Mouse (Mus musculus): Measurements from ENCODE around the gene Thsd4. TPM values are rescaled to one million over a fixed set of nuclear protein-coding genes. Genes with fewer than 3 reads are reported as not detected.

Gene Thsd4
- 9.4 and 11.2 TPM in 2 replicates for polyA plus RNA-seq (2016; fragmentation: Nextera tagmentation; extraction: Ambion mirVana)

- peaks cover 57% of the 10 kb centered on the region for H3K4me1 ChIP-seq
- under 1% methylated on average over 38 of the region's 51 CpGs for WGBS
- peak within 1 kb of the TSS; percentile 61 for H3K4me3 ChIP-seq (replicated peaks)
- H3K9ac ChIP-seq, result peak within 1 kb of the TSS; percentile 67
- peak within 1 kb of the TSS; percentile 82 for H3K4me2 ChIP-seq
- peak; percentile 63 for ATAC-seq (ENCODE audit: low FRiP score)
- peaks cover 64% of the 10 kb centered on the region for H3K27me3 ChIP-seq
- H3K27ac ChIP-seq, result no peak within 1 kb of the TSS
- no peaks in the 10 kb centered on the region for H3K36me3 ChIP-seq (replicated peaks)
- H3K9me3 ChIP-seq, result no peaks in the 10 kb centered on the region
Observed at GRCm38 (mm10) chr9:60521806-60522264, at the start of gene Thsd4. TSS of gene Thsd4 (minus strand) at chr9:60522046.

DNA sequence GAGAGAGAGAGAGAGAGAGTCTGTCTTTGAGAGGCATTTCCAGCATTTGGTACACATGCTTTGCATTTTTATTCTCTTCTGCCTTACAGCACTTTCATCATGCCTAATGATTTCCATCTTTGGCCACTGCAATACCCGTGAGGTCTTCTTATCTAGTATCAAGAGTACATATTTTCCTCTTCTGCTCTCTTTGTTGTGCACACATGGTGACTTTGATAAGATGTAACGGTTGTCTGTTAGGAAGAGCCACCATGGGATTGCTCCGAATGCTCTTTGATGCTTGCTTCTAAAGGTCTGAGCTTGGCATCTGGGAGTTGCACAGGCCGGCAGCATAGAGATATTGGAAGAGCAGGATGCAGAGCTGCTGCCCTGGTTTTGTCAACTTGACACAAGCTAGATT is 49.2 kb upstream of the Thsd4 start:
- no peak overlapping the region for H3K4me3 ChIP-seq (replicated peaks)
- H3K9me3 ChIP-seq, result no peaks in the 10 kb centered on the region
- no peak overlapping the region for H3K9ac ChIP-seq
- no peak overlapping the region for H3K4me2 ChIP-seq
- no peak for ATAC-seq (ENCODE audit: low FRiP score)
- 0 out of 2 replicates have a peak, but pooled peaks cover 4% of the 10 kb centered on the region for H3K36me3 ChIP-seq (replicated peaks)
- H3K27ac ChIP-seq, result no peak overlapping the region
- no peaks in the 10 kb centered on the region for H3K4me1 ChIP-seq
- H3K27me3 ChIP-seq, result no peaks in the 10 kb centered on the region
- 86% methylated on average over 4 of the region's 4 CpGs for WGBS

- 0 out of 2 replicates have a peak, but pooled peaks cover 4% of the 10 kb centered on the region for H3K36me3 ChIP-seq (replicated peaks)
Observed at GRCm38 (mm10) chr9:60569366-60569765, 47.5 kb upstream of the Thsd4 start.

GRCm38 (mm10) chr9:60563809-60564208 is 42.0 kb upstream of the Thsd4 start:
- 93% methylated on average over 7 of the region's 7 CpGs for WGBS
- no peaks in the 10 kb centered on the region for H3K36me3 ChIP-seq (replicated peaks)
- no peak overlapping the region for H3K4me3 ChIP-seq (replicated peaks)
- H3K27me3 ChIP-seq, result no peaks in the 10 kb centered on the region
- no peaks in the 10 kb centered on the region for H3K9me3 ChIP-seq
- ATAC-seq (ENCODE audit: low FRiP score), result no peak
- H3K9ac ChIP-seq, result no peak overlapping the region
- H3K4me1 ChIP-seq, result peaks cover 6% of the 10 kb centered on the region; the same call in 1 of the 2 replicates
- no peak overlapping the region for H3K27ac ChIP-seq
- no peak overlapping the region for H3K4me2 ChIP-seq

More at GRCm38 (mm10) chr9:60569366-60569765, 47.5 kb upstream of the Thsd4 start:
- Histone ChIP-seq H3K27me3 (no peaks in the 10 kb centered on the region), H3K4me2 (no peak overlapping the region), H3K4me1 (no peaks in the 10 kb centered on the region), H3K27ac (no peak overlapping the region), H3K9ac (no peak overlapping the region), H3K9me3 (no peaks in the 10 kb centered on the region), H3K4me3 (replicated peaks) (no peak overlapping the region)
- ATAC-seq (ENCODE audit: low FRiP score), result no peak
- WGBS, result 77% methylated on average over 2 of the region's 2 CpGs

DNA sequence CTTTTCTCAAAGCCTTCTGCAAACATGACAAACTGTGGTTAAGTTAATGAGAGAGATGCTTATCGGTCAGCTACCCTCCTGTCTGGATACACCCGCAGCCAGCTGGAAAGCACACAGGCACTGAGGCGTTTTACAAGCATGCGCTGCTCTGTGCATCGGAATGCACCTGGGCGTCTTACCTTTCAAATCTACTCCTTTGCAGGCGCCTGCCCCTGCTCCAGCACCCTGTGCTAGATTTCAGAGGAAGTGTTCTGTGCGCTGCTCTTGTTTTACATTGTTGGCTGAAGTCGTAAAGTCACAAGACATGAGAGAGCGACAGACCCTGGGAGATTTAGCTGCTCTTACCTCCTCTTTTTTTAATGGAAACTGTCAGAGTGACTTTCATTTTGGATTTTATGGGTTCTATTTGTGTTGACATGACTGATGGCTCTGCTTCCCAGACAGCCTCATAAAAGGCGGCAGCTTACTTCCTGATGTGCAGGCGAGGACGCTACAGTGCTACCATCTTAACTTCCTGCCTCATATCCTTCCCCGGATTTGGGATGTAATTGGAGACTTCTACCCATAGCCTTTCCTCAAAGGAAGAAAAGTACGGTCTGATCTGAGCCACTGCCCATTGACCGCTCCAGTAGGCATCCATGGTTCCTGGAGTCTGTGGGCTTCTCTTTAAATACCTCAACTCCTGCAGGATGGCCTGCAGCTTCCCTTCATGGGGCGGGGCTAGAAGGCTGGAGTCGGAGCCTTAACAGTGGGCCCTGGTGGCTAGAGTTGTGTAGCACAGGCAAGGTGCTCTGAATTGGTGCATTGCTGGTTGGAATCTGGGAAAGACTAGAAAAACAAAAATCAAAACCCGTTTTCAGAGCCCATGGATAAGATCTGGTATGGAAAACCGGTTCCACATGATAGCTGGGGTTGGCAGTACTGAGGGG is 40.9 kb upstream of the Thsd4 start:
- Histone ChIP-seq H3K36me3 (replicated peaks) (no peaks in the 10 kb centered on the region), H3K4me1 (peaks cover 6% of the 10 kb centered on the region; the same call in 1 of the 2 replicates), H3K27me3 (no peaks in the 10 kb centered on the region), H3K9me3 (no peaks in the 10 kb centered on the region), H3K4me3 (replicated peaks) (no peak overlapping the region), H3K27ac (no peak overlapping the region), H3K9ac (no peak overlapping the region), H3K4me2 (no peak overlapping the region)
- no peak for ATAC-seq (ENCODE audit: low FRiP score)
- 73% methylated on average over 20 of the region's 20 CpGs for WGBS

GRCm38 (mm10) chr9:60561641-60562289 is 39.9 kb upstream of the Thsd4 start:
- H3K36me3 ChIP-seq (replicated peaks), result no peaks in the 10 kb centered on the region
- 64% methylated on average over 8 of the region's 9 CpGs for WGBS
- no peak overlapping the region for H3K4me3 ChIP-seq (replicated peaks)
- H3K9ac ChIP-seq, result no peak overlapping the region
- no peak overlapping the region for H3K27ac ChIP-seq
- no peak overlapping the region for H3K4me2 ChIP-seq
- ATAC-seq (ENCODE audit: low FRiP score), result no peak
- H3K4me1 ChIP-seq, result peaks cover 6% of the 10 kb centered on the region; the same call in 1 of the 2 replicates
- no peaks in the 10 kb centered on the region for H3K27me3 ChIP-seq
- H3K9me3 ChIP-seq, result no peaks in the 10 kb centered on the region

GRCm38 (mm10) chr9:60558507-60558906 is 36.7 kb upstream of the Thsd4 start:
- Histone ChIP-seq H3K27ac (no peak overlapping the region), H3K4me3 (replicated peaks) (no peak overlapping the region), H3K4me2 (no peak overlapping the region), H3K9me3 (no peaks in the 10 kb centered on the region), H3K27me3 (no peaks in the 10 kb centered on the region), H3K4me1 (peaks cover 6% of the 10 kb centered on the region; the same call in 1 of the 2 replicates), H3K9ac (no peak overlapping the region), H3K36me3 (replicated peaks) (no peaks in the 10 kb centered on the region)
- no peak for ATAC-seq (ENCODE audit: low FRiP score)
- 88% methylated on average over 3 of the region's 3 CpGs for WGBS

GRCm38 (mm10) chr9:60551238-60551637 is 29.4 kb upstream of the Thsd4 start:
- no peak for ATAC-seq (ENCODE audit: low FRiP score)
- whole genome bisulfite sequencing, result 92% methylated on average over 4 of the region's 4 CpGs

DNA sequence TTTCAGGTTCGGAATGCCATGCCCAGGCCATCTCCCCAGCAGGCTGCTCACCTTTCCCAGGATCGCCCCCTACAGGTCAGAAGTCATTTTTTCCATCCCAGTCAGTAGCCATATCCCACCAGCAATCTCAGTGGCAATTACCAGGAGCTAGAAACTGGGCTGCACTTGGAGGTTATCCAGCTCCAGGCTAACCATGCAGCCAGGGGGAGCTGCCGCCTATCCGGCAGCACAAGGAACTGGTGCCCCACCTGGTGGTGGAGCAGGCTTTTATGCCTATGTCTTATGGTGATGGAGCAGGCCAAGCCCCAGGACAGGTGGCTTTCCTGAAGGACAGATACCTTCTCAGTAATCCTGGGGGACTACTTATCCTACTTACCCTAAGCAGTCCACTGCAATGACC is 26.3 kb upstream of the Thsd4 start:
- Histone ChIP-seq H3K4me3 (replicated peaks) (no peak overlapping the region), H3K4me1 (no peaks in the 10 kb centered on the region), H3K27me3 (no peaks in the 10 kb centered on the region), H3K27ac (no peak overlapping the region), H3K36me3 (replicated peaks) (no peaks in the 10 kb centered on the region), H3K9me3 (no peaks in the 10 kb centered on the region), H3K4me2 (no peak overlapping the region), H3K9ac (no peak overlapping the region)
- ATAC-seq (ENCODE audit: low FRiP score), result no peak
- WGBS, result 23% methylated on average over 4 of the region's 4 CpGs

More at GRCm38 (mm10) chr9:60551238-60551637, 29.4 kb upstream of the Thsd4 start:
- Histone ChIP-seq H3K27me3 (no peaks in the 10 kb centered on the region), H3K9me3 (no peaks in the 10 kb centered on the region), H3K4me2 (no peak overlapping the region), H3K9ac (no peak overlapping the region), H3K27ac (no peak overlapping the region), H3K4me1 (no peaks in the 10 kb centered on the region), H3K4me3 (replicated peaks) (no peak overlapping the region), H3K36me3 (replicated peaks) (no peaks in the 10 kb centered on the region)

- H3K4me3 ChIP-seq (replicated peaks), result no peak overlapping the region
- no peak overlapping the region for H3K27ac ChIP-seq
- H3K36me3 ChIP-seq (replicated peaks), result no peaks in the 10 kb centered on the region
- WGBS, result 95% methylated on average over 2 of the region's 2 CpGs
- no peaks in the 10 kb centered on the region for H3K4me1 ChIP-seq
- H3K9ac ChIP-seq, result no peak overlapping the region
- H3K27me3 ChIP-seq, result no peaks in the 10 kb centered on the region
- no peaks in the 10 kb centered on the region for H3K9me3 ChIP-seq
- ATAC-seq (ENCODE audit: low FRiP score), result no peak
- H3K4me2 ChIP-seq, result no peak overlapping the region
Observed at GRCm38 (mm10) chr9:60546169-60546568, 24.3 kb upstream of the Thsd4 start.

DNA sequence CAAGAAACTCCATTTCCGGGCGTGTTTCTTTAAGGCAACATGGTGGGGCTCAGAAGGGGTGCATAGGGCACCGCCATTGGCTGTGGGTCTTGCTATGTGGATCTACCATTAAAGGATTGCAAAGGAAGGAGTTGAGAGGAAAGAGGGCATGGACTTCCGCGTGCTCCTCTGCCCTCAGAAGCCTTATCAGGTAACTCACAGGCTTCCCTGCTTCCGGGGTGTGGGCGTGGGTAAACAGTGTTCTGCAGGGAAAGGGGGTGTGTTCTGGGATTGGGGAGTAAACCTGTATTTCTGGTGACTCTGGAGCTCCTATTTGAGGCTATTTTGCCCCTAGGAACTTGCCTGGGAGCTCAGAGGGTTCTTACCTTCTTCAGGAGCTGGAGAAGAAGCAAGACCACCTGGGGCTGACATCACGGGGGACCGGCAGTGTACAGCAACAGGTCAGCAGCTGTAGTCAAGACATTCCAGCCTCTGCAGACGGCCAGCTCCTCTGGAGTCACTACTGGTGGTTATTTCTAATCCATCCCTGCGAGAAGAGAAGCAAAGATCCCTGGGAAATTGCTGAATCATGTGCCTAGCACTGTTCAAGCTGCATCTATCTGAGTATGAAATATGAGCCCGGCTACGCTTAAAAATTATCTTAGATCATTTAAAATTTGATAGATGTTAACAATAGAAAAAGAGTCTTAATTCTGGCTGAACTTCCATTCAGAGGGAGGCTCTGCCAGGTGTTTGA is 23.7 kb upstream of the Thsd4 start:
- H3K4me2 ChIP-seq, result no peak overlapping the region
- H3K27me3 ChIP-seq, result no peaks in the 10 kb centered on the region
- no peaks in the 10 kb centered on the region for H3K36me3 ChIP-seq (replicated peaks)
- no peak for ATAC-seq (ENCODE audit: low FRiP score)
- H3K9ac ChIP-seq, result no peak overlapping the region
- WGBS, result 87% methylated on average over 13 of the region's 13 CpGs
- no peak overlapping the region for H3K4me3 ChIP-seq (replicated peaks)
- no peaks in the 10 kb centered on the region for H3K4me1 ChIP-seq
- H3K9me3 ChIP-seq, result no peaks in the 10 kb centered on the region
- H3K27ac ChIP-seq, result no peak overlapping the region

Measured in forebrain, embryonic 12.5 days (tissue).